Mouse (Mus musculus): ENCODE measurements around the gene Yipf3. TPM values are rescaled to one million over a fixed set of nuclear protein-coding genes. Genes with fewer than 3 reads are reported as not detected.

Gene Yipf3
- total and polyA plus RNA-seq, 3 experiments: 15.8 to 52.6 (median 32.5) TPM

Other genes starting within 250 kb of the Yipf3 start
- gene Vegfa, start 215.7 kb upstream of the Yipf3 start, total RNA-seq (2012; rRNA removed): 21.5 and 50.0 TPM in 2 replicates
- 15.5 and 17.2 TPM in 2 replicates for gene Vegfa, start 215.7 kb upstream of the Yipf3 start, total RNA-seq (2014; rRNA removed)
- 15.3 and 16.5 TPM in 2 replicates for gene Vegfa, start 215.7 kb upstream of the Yipf3 start, polyA plus RNA-seq (2012; ENCODE audit: insufficient read length, low read depth)
- 126 and 151 TPM in 2 replicates for gene Mrps18a, start 137.1 kb upstream of the Yipf3 start, total RNA-seq (2012; rRNA removed)
- gene Mrps18a, start 137.1 kb upstream of the Yipf3 start, total RNA-seq (2014; rRNA removed): 78.1 and 85.4 TPM in 2 replicates
- 127 and 137 TPM in 2 replicates for gene Mrps18a, start 137.1 kb upstream of the Yipf3 start, polyA plus RNA-seq (2012; ENCODE audit: insufficient read length, low read depth)
- gene Rsph9, start 103.9 kb upstream of the Yipf3 start, total RNA-seq (2012; rRNA removed): 0.25 and 1.1 TPM in 2 replicates
- not detected in 2 replicates for gene Rsph9, start 103.9 kb upstream of the Yipf3 start, total RNA-seq (2014; rRNA removed)
- gene Rsph9, start 103.9 kb upstream of the Yipf3 start, polyA plus RNA-seq (2012; ENCODE audit: insufficient read length, low read depth): 0.61 TPM in 1 of 2 replicates, not detected in the other
- gene Mad2l1bp, start 94.5 kb upstream of the Yipf3 start, total RNA-seq (2012; rRNA removed): 9.7 and 12.0 TPM in 2 replicates
- 13.9 and 16.3 TPM in 2 replicates for gene Mad2l1bp, start 94.5 kb upstream of the Yipf3 start, total RNA-seq (2014; rRNA removed)
- 16.8 and 19.3 TPM in 2 replicates for gene Mad2l1bp, start 94.5 kb upstream of the Yipf3 start, polyA plus RNA-seq (2012; ENCODE audit: insufficient read length, low read depth)
- gene Gtpbp2, start 87.0 kb upstream of the Yipf3 start, total RNA-seq (2012; rRNA removed): 40.9 and 104 TPM in 2 replicates
- gene Gtpbp2, start 87.0 kb upstream of the Yipf3 start, total RNA-seq (2014; rRNA removed): 14.9 and 17.4 TPM in 2 replicates
- 20.8 and 23.8 TPM in 2 replicates for gene Gtpbp2, start 87.0 kb upstream of the Yipf3 start, polyA plus RNA-seq (2012; ENCODE audit: insufficient read length, low read depth)
- 36.0 and 39.3 TPM in 2 replicates for gene Polh, start 45.4 kb upstream of the Yipf3 start, total RNA-seq (2012; rRNA removed)
- gene Polh, start 45.4 kb upstream of the Yipf3 start, total RNA-seq (2014; rRNA removed): 40.4 and 40.8 TPM in 2 replicates
- 20.3 and 23.1 TPM in 2 replicates for gene Polh, start 45.4 kb upstream of the Yipf3 start, polyA plus RNA-seq (2012; ENCODE audit: insufficient read length, low read depth)
- gene Xpo5, start 45.3 kb upstream of the Yipf3 start, total RNA-seq (2012; rRNA removed): 44.7 and 53.7 TPM in 2 replicates
- gene Xpo5, start 45.3 kb upstream of the Yipf3 start, total RNA-seq (2014; rRNA removed): 56.3 and 56.5 TPM in 2 replicates
- 53.3 and 55.1 TPM in 2 replicates for gene Xpo5, start 45.3 kb upstream of the Yipf3 start, polyA plus RNA-seq (2012; ENCODE audit: insufficient read length, low read depth)
- gene Polr1c, start within 50 bp of the Yipf3 start, total RNA-seq (2012; rRNA removed): 361 and 433 TPM in 2 replicates
- gene Polr1c, start within 50 bp of the Yipf3 start, total RNA-seq (2014; rRNA removed): 350 and 356 TPM in 2 replicates
- gene Polr1c, start within 50 bp of the Yipf3 start, polyA plus RNA-seq (2012; ENCODE audit: insufficient read length, low read depth): 367 and 386 TPM in 2 replicates
- 2.7 and 3.6 TPM in 2 replicates for gene Lrrc73, start 5.5 kb downstream of the Yipf3 start, total RNA-seq (2012; rRNA removed)
- gene Lrrc73, start 5.5 kb downstream of the Yipf3 start, total RNA-seq (2014; rRNA removed): 1.5 and 1.8 TPM in 2 replicates
- 4.0 and 4.2 TPM in 2 replicates for gene Lrrc73, start 5.5 kb downstream of the Yipf3 start, polyA plus RNA-seq (2012; ENCODE audit: insufficient read length, low read depth)
- 13.8 and 14.2 TPM in 2 replicates for gene Tjap1, start 34.9 kb downstream of the Yipf3 start, total RNA-seq (2012; rRNA removed)
- gene Tjap1, start 34.9 kb downstream of the Yipf3 start, total RNA-seq (2014; rRNA removed): 8.6 and 9.1 TPM in 2 replicates
- gene Tjap1, start 34.9 kb downstream of the Yipf3 start, polyA plus RNA-seq (2012; ENCODE audit: insufficient read length, low read depth): 24.3 and 28.6 TPM in 2 replicates
- gene Dlk2, start 49.3 kb downstream of the Yipf3 start, total RNA-seq (2012; rRNA removed): 0.08 and 0.13 TPM in 2 replicates
- not detected in 2 replicates for gene Dlk2, start 49.3 kb downstream of the Yipf3 start, total RNA-seq (2014; rRNA removed)
- gene Dlk2, start 49.3 kb downstream of the Yipf3 start, polyA plus RNA-seq (2012; ENCODE audit: insufficient read length, low read depth): not detected in 2 replicates
- 3.6 and 4.1 TPM in 2 replicates for gene Abcc10, start 80.3 kb downstream of the Yipf3 start, total RNA-seq (2012; rRNA removed)
- gene Abcc10, start 80.3 kb downstream of the Yipf3 start, total RNA-seq (2014; rRNA removed): 1.1 and 1.4 TPM in 2 replicates
- 2.7 and 3.8 TPM in 2 replicates for gene Abcc10, start 80.3 kb downstream of the Yipf3 start, polyA plus RNA-seq (2012; ENCODE audit: insufficient read length, low read depth)
- gene Zfp318, start 135.7 kb downstream of the Yipf3 start, total RNA-seq (2012; rRNA removed): 2.5 and 2.9 TPM in 2 replicates
- 1.4 and 1.8 TPM in 2 replicates for gene Zfp318, start 135.7 kb downstream of the Yipf3 start, total RNA-seq (2014; rRNA removed)
- 2.8 and 5.0 TPM in 2 replicates for gene Zfp318, start 135.7 kb downstream of the Yipf3 start, polyA plus RNA-seq (2012; ENCODE audit: insufficient read length, low read depth)
- gene Crip3, start 180.8 kb downstream of the Yipf3 start, total RNA-seq (2012; rRNA removed): not detected in 2 replicates
- not detected in 2 replicates for gene Crip3, start 180.8 kb downstream of the Yipf3 start, total RNA-seq (2014; rRNA removed)
- not detected in 2 replicates for gene Crip3, start 180.8 kb downstream of the Yipf3 start, polyA plus RNA-seq (2012; ENCODE audit: insufficient read length, low read depth)
- gene Slc22a7, start 190.4 kb downstream of the Yipf3 start, total RNA-seq (2012; rRNA removed): not detected in 2 replicates
- gene Slc22a7, start 190.4 kb downstream of the Yipf3 start, total RNA-seq (2014; rRNA removed): not detected in 2 replicates
- gene Slc22a7, start 190.4 kb downstream of the Yipf3 start, polyA plus RNA-seq (2012; ENCODE audit: insufficient read length, low read depth): not detected in 2 replicates
- 0.04 and 0.08 TPM in 2 replicates for gene Ttbk1, start 239.6 kb downstream of the Yipf3 start, total RNA-seq (2012; rRNA removed)
- not detected in 2 replicates for gene Ttbk1, start 239.6 kb downstream of the Yipf3 start, total RNA-seq (2014; rRNA removed)
- gene Ttbk1, start 239.6 kb downstream of the Yipf3 start, polyA plus RNA-seq (2012; ENCODE audit: insufficient read length, low read depth): not detected in 2 replicates
- 18.5 and 19.9 TPM in 2 replicates for gene Dnph1, start 248.6 kb downstream of the Yipf3 start, total RNA-seq (2012; rRNA removed)
- 27.3 and 30.2 TPM in 2 replicates for gene Dnph1, start 248.6 kb downstream of the Yipf3 start, total RNA-seq (2014; rRNA removed)
- gene Dnph1, start 248.6 kb downstream of the Yipf3 start, polyA plus RNA-seq (2012; ENCODE audit: insufficient read length, low read depth): 27.2 and 28.4 TPM in 2 replicates